Mouse (Mus musculus) intestine, embryonic 16.5 days (tissue): Measurements from ENCODE around the gene Cers1. TPM values are rescaled to one million over a fixed set of nuclear protein-coding genes. Genes with fewer than 3 reads are reported as not detected.

Experiments
- ATAC-seq: fragments of 200-750 bp; cut with Nextera tagmentation; 2 replicates; pipeline ENCODE4 v1.8.0; 2017; ENCODE audit warnings: moderate TSS enrichment, moderate library complexity
- H3K27ac ChIP-seq: fragments of 300-500 bp; sonication (generic); 2 replicates; pipeline ENCODE4 v1.5.1; 2014; ENCODE audit warnings: mild to moderate bottlenecking, low read length
- H3K27me3 ChIP-seq: fragments of 300-500 bp; sonication (generic); replicated peaks from 2 replicates; pipeline ENCODE4 v1.6.1; 2014; ENCODE audit warnings: low read length, control low read depth, mixed read lengths; ENCODE audit not compliant: control insufficient read depth, insufficient read depth
- H3K36me3 ChIP-seq: fragments of 300-500 bp; sonication (generic); 2 replicates; pipeline ENCODE4 v1.6.1; 2014; ENCODE audit warnings: low read length, control low read depth; ENCODE audit not compliant: control insufficient read depth, insufficient read depth
- H3K4me1 ChIP-seq: fragments of 300-500 bp; sonication (generic); 2 replicates; pipeline ENCODE4 v1.6.1; 2014; ENCODE audit warnings: low read length, control low read depth, mixed read lengths; ENCODE audit not compliant: control insufficient read depth, insufficient read depth
- H3K4me2 ChIP-seq: fragments of 300-500 bp; sonication (generic); 2 replicates; pipeline ENCODE4 v1.6.1; 2014; ENCODE audit warnings: low read depth, low read length, control low read depth
- H3K4me3 ChIP-seq: fragments of 300-500 bp; sonication (generic); 2 replicates; pipeline ENCODE4 v1.5.1; 2014; ENCODE audit warnings: mild to moderate bottlenecking, low read length
- H3K9ac ChIP-seq: fragments of 300-500 bp; sonication (generic); 2 replicates; pipeline ENCODE4 v1.6.1; 2014; ENCODE audit warnings: low read depth, low read length
- H3K9me3 ChIP-seq: fragments of 300-500 bp; sonication (generic); 2 replicates; pipeline ENCODE4 v1.6.1; 2016; ENCODE audit warnings: low read length, control low read depth; ENCODE audit not compliant: control insufficient read depth
- WGBS: fragments of 180-500 bp; shearing (Covaris S2); extraction: QIAGEN DNeasy Blood & Tissue Kit; methylation state at CpG from one replicate; pipeline ENCODE4 v1.1.7; 2014; 5-methylcytosine and 5-hydroxymethylcytosine counted together
- polyA plus RNA-seq: library from polyadenylated mRNA; unstranded; fragments of >200 nt; fragmentation: Nextera tagmentation; extraction: Ambion mirVana; gene quantifications from 2 replicates; pipeline ENCODE4 v1.2.1, GENCODE M21; 2015

Gene Cers1
- polyA plus RNA-seq, 1 experiment from 2014 or later: 2.1 TPM

GRCm38 (mm10) chr8:70373397-70374317 is 58.1 kb downstream of the Cers1 start, which contains the start of gene Comp:
Gene Comp (plus strand): TSS chr8:70373558.
- peaks cover 70% of the 10 kb centered on the region for H3K27me3 ChIP-seq

DNA sequence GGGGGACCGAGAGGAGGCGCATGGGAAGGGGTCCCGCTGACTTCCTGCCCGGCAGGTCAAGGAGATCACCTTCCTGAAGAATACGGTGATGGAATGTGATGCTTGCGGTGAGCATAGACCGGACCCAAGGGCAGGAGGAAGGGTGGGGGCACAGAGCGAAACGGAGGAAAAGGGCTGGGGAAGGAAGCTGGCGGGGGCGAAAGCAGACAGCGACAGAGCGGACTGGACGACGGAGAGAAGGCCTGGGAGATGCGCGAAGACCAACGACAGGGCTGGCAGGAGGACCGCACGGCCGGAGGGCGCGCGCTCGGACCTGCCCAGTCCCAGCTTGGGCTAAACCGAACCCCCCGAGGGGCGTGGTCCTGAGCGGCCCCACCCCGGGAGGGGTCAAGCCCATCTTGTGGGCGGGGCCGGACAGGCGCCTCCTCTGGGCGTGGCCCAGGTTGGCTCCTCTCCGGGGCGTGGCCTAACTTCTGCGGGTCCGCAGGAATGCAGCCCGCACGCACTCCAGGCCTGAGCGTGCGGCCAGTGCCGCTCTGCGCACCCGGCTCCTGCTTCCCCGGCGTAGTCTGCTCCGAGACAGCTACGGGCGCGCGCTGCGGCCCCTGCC is 58.8 kb downstream of the Cers1 start:
- H3K9me3 ChIP-seq: no peaks in the 10 kb centered on the region
- H3K27ac ChIP-seq: no peak overlapping the region
- H3K27me3 ChIP-seq: peaks cover 70% of the 10 kb centered on the region
- H3K4me3 ChIP-seq: peak overlapping the region; percentile 48
- H3K4me2 ChIP-seq: peak overlapping the region; percentile 79
- peak; percentile 76 for ATAC-seq
- peaks cover 30% of the 10 kb centered on the region for H3K4me1 ChIP-seq
- H3K36me3 ChIP-seq: no peaks in the 10 kb centered on the region
- 1% methylated on average over 53 of the region's 53 CpGs for WGBS
- peak overlapping the region; percentile 39; the same call in 1 of the 2 replicates for H3K9ac ChIP-seq

More at GRCm38 (mm10) chr8:70373397-70374317, 58.1 kb downstream of the Cers1 start, which contains the start of gene Comp:
- no peaks in the 10 kb centered on the region for H3K9me3 ChIP-seq
- no peak within 1 kb of the TSS for H3K27ac ChIP-seq
- WGBS: 3% methylated on average over 47 of the region's 47 CpGs
- H3K4me2 ChIP-seq: peak within 1 kb of the TSS; percentile 79
- H3K9ac ChIP-seq: peak within 1 kb of the TSS; percentile 39; the same call in 1 of the 2 replicates
- peaks cover 30% of the 10 kb centered on the region for H3K4me1 ChIP-seq
- peak within 1 kb of the TSS; percentile 48 for H3K4me3 ChIP-seq
- no peaks in the 10 kb centered on the region for H3K36me3 ChIP-seq
- no peak for ATAC-seq

GRCm38 (mm10) chr8:70375212-70375859 is 59.8 kb downstream of the Cers1 start:
- Histone ChIP-seq H3K9me3 (no peaks in the 10 kb centered on the region), H3K4me3 (peak overlapping the region; percentile 48), H3K27ac (no peak overlapping the region), H3K36me3 (no peaks in the 10 kb centered on the region), H3K4me2 (no peak overlapping the region), H3K4me1 (peaks cover 30% of the 10 kb centered on the region), H3K27me3 (peaks cover 70% of the 10 kb centered on the region), H3K9ac (0 out of 2 replicates have a peak overlapping the region, but pooled peaks have one; percentile 39)
- WGBS: 5% methylated on average over 35 of the region's 35 CpGs
- peak; percentile 7; the same call in 1 of the 2 replicates for ATAC-seq

- Histone ChIP-seq H3K9me3 (no peaks in the 10 kb centered on the region), H3K27ac (no peak overlapping the region), H3K9ac (peak overlapping the region; percentile 2; the same call in 1 of the 2 replicates), H3K36me3 (no peaks in the 10 kb centered on the region), H3K4me1 (peaks cover 30% of the 10 kb centered on the region), H3K4me2 (peak overlapping the region; percentile 38; the same call in 1 of the 2 replicates), H3K27me3 (peaks cover 70% of the 10 kb centered on the region), H3K4me3 (peak overlapping the region; percentile 24)
- 8% methylated on average over 37 of the region's 37 CpGs for WGBS
- no peak for ATAC-seq
Measured at GRCm38 (mm10) chr8:70376275-70376741, 60.7 kb downstream of the Cers1 start.

GRCm38 (mm10) chr8:70377049-70377448 is 61.5 kb downstream of the Cers1 start:
- Histone ChIP-seq H3K9me3 (no peaks in the 10 kb centered on the region), H3K36me3 (no peaks in the 10 kb centered on the region), H3K27me3 (peaks cover 62% of the 10 kb centered on the region), H3K4me2 (no peak overlapping the region), H3K4me3 (no peak overlapping the region), H3K4me1 (peaks cover 30% of the 10 kb centered on the region), H3K27ac (no peak overlapping the region), H3K9ac (no peak overlapping the region)
- 11% methylated on average over 15 of the region's 15 CpGs for WGBS
- no peak for ATAC-seq

GRCm38 (mm10) chr8:70380069-70380468 is 64.5 kb downstream of the Cers1 start:
- Histone ChIP-seq H3K4me3 (no peak overlapping the region), H3K27me3 (peaks cover 32% of the 10 kb centered on the region), H3K4me1 (peaks cover 13% of the 10 kb centered on the region), H3K27ac (no peak overlapping the region), H3K9me3 (no peaks in the 10 kb centered on the region), H3K9ac (no peak overlapping the region), H3K4me2 (no peak overlapping the region), H3K36me3 (no peaks in the 10 kb centered on the region)
- ATAC-seq: no peak
- 80% methylated on average over 12 of the region's 12 CpGs for WGBS

Other genes starting within 250 kb of the Cers1 start
- 106 and 152 TPM in 2 replicates for gene Tm6sf2, start 242.9 kb upstream of the Cers1 start, polyA plus RNA-seq
- gene Hapln4, start 232.3 kb upstream of the Cers1 start, polyA plus RNA-seq: 0.10 and 0.11 TPM in 2 replicates
- 0.89 and 0.98 TPM in 2 replicates for gene Ncan, start 194.9 kb upstream of the Cers1 start, polyA plus RNA-seq
- gene Nr2c2ap, start 184.4 kb upstream of the Cers1 start, polyA plus RNA-seq: 50.7 and 51.7 TPM in 2 replicates
- gene Rfxank, start 176.6 kb upstream of the Cers1 start, polyA plus RNA-seq: 12.6 and 15.3 TPM in 2 replicates
- gene Borcs8, start 176.3 kb upstream of the Cers1 start, polyA plus RNA-seq: 38.4 and 42.4 TPM in 2 replicates
- gene Mef2b, start 176.1 kb upstream of the Cers1 start, polyA plus RNA-seq: 0.11 and 0.23 TPM in 2 replicates
- gene Tmem161a, start 143.4 kb upstream of the Cers1 start, polyA plus RNA-seq: 66.9 and 67.7 TPM in 2 replicates
- gene Slc25a42, start 103.5 kb upstream of the Cers1 start, polyA plus RNA-seq: 7.6 and 10.5 TPM in 2 replicates
- 17.3 and 18.1 TPM in 2 replicates for gene Sugp2, start 81.5 kb upstream of the Cers1 start, polyA plus RNA-seq
- 25.1 and 29.0 TPM in 2 replicates for gene Armc6, start 81.3 kb upstream of the Cers1 start, polyA plus RNA-seq
- gene Homer3, start 32.9 kb upstream of the Cers1 start, polyA plus RNA-seq: 25.5 and 26.0 TPM in 2 replicates
- gene Ddx49, start 13.3 kb upstream of the Cers1 start, polyA plus RNA-seq: 44.2 and 48.4 TPM in 2 replicates
- 432 and 443 TPM in 2 replicates for gene Cope, start 13.3 kb upstream of the Cers1 start, polyA plus RNA-seq
- gene Gdf1, start 14.0 kb downstream of the Cers1 start, polyA plus RNA-seq: 0.53 and 0.78 TPM in 2 replicates
- 6.8 and 7.4 TPM in 2 replicates for gene Upf1, start 37.5 kb downstream of the Cers1 start, polyA plus RNA-seq
- gene Comp, start 57.8 kb downstream of the Cers1 start, polyA plus RNA-seq: 0.39 and 0.51 TPM in 2 replicates
- gene Crtc1, start 123.8 kb downstream of the Cers1 start, polyA plus RNA-seq: 12.9 and 16.4 TPM in 2 replicates
- gene Klhl26, start 161.2 kb downstream of the Cers1 start, polyA plus RNA-seq: 21.2 and 21.5 TPM in 2 replicates
- gene Tmem59l, start 171.6 kb downstream of the Cers1 start, polyA plus RNA-seq: 2.9 and 3.3 TPM in 2 replicates
- 1.6 and 1.7 TPM in 2 replicates for gene Crlf1, start 177.4 kb downstream of the Cers1 start, polyA plus RNA-seq
- gene Rex1bd, start 191.0 kb downstream of the Cers1 start, polyA plus RNA-seq: 130 and 137 TPM in 2 replicates
- gene Uba52, start 195.0 kb downstream of the Cers1 start, polyA plus RNA-seq: 991 TPM in 2 replicates
- 320 and 328 TPM in 2 replicates for gene Fkbp8, start 211.9 kb downstream of the Cers1 start, polyA plus RNA-seq
- 65.3 and 67.3 TPM in 2 replicates for gene Kxd1, start 212.2 kb downstream of the Cers1 start, polyA plus RNA-seq
- 16.6 and 17.7 TPM in 2 replicates for gene Ell, start 223.7 kb downstream of the Cers1 start, polyA plus RNA-seq